Mouse (Mus musculus) neural tube, embryonic 11.5 days (tissue): Measurements from ENCODE around the gene Ino80d. TPM values are rescaled to one million over a fixed set of nuclear protein-coding genes. Genes with fewer than 3 reads are reported as not detected.

Experiments
- ATAC-seq: fragments of 200-750 bp; cut with Nextera tagmentation; 2 replicates; pipeline ENCODE4 v1.8.0; 2017; ENCODE audit warnings: moderate number of reproducible peaks, mild to moderate bottlenecking, moderate TSS enrichment, moderate library complexity; ENCODE audit not compliant: insufficient read depth, low FRiP score, low TSS enrichment
- DNase-seq: peaks from one replicate; pipeline ENCODE4 v3.0.0-alpha.2; 2015; ENCODE audit warnings: low spot score
- H3K27ac ChIP-seq: fragments of 300-500 bp; sonication (generic); 2 replicates; pipeline ENCODE4 v1.5.1; 2014; ENCODE audit warnings: low read depth, mild to moderate bottlenecking, low read length
- H3K27me3 ChIP-seq: fragments of 300-500 bp; sonication (generic); 2 replicates; pipeline ENCODE4 v1.6.1; 2014; ENCODE audit warnings: mild to moderate bottlenecking, low read length, mixed read lengths; ENCODE audit not compliant: control insufficient read depth, insufficient read depth
- H3K36me3 ChIP-seq: fragments of 300-500 bp; sonication (generic); 2 replicates; pipeline ENCODE4 v1.6.1; 2014; ENCODE audit warnings: mild to moderate bottlenecking, low read length, moderate library complexity, mixed read lengths; ENCODE audit not compliant: control insufficient read depth, insufficient read depth
- H3K4me1 ChIP-seq: fragments of 300-500 bp; sonication (generic); 2 replicates; pipeline ENCODE4 v1.6.1; 2014; ENCODE audit warnings: low read length, mixed read lengths; ENCODE audit not compliant: control insufficient read depth, insufficient read depth
- H3K4me2 ChIP-seq: fragments of 300-500 bp; sonication (generic); 2 replicates; pipeline ENCODE4 v1.6.1; 2014; ENCODE audit warnings: low read depth, mild to moderate bottlenecking, moderate library complexity
- H3K4me3 ChIP-seq: fragments of 300-500 bp; sonication (generic); 2 replicates; pipeline ENCODE4 v1.5.1; 2014; ENCODE audit warnings: low read depth, low read length
- H3K9ac ChIP-seq: fragments of 300-500 bp; sonication (generic); 2 replicates; pipeline ENCODE4 v1.6.1; 2014; ENCODE audit warnings: mild to moderate bottlenecking, low read length
- H3K9me3 ChIP-seq: fragments of 300-500 bp; sonication (generic); 2 replicates; pipeline ENCODE4 v1.6.1; 2016; ENCODE audit warnings: low read length; ENCODE audit not compliant: control insufficient read depth
- WGBS: fragments of 180-500 bp; shearing (Covaris S2); extraction: QIAGEN DNeasy Blood & Tissue Kit; methylation state at CpG from one replicate; pipeline ENCODE4 v1.1.7; 2014; 5-methylcytosine and 5-hydroxymethylcytosine counted together
- polyA plus RNA-seq: library from polyadenylated mRNA; unstranded; fragments of >200 nt; fragmentation: Nextera tagmentation; extraction: Ambion mirVana; gene quantifications from 2 replicates; pipeline ENCODE4 v1.2.1, GENCODE M21; 2014

Gene Ino80d
- polyA plus RNA-seq, 1 experiment from 2014 or later, result 6.8 TPM

- H3K9ac ChIP-seq, result peak overlapping the region; percentile 100
- H3K36me3 ChIP-seq, result no peaks in the 10 kb centered on the region
- WGBS, result 0% methylated on average over 31 of the region's 92 CpGs
- H3K4me1 ChIP-seq, result peaks cover 18% of the 10 kb centered on the region; the same call in 1 of the 2 replicates
- no peaks in the 10 kb centered on the region for H3K27me3 ChIP-seq
- no peaks in the 10 kb centered on the region for H3K9me3 ChIP-seq
- H3K4me3 ChIP-seq, result peak overlapping the region; percentile 98
- peak overlapping the region; percentile 91 for H3K4me2 ChIP-seq
- DNase-seq (peak; percentile 50), ATAC-seq (peak; percentile 62)
- peak overlapping the region; percentile 95 for H3K27ac ChIP-seq
Measured at GRCm38 (mm10) chr1:63113274-63114135, 962 bp downstream of the Ino80d start.

GRCm38 (mm10) chr1:63112865-63113261 is 1.6 kb downstream of the Ino80d start:
- H3K4me2 ChIP-seq, result peak overlapping the region; percentile 91
- peak overlapping the region; percentile 98 for H3K4me3 ChIP-seq
- peak overlapping the region; percentile 100 for H3K9ac ChIP-seq
- ATAC-seq (no peak), DNase-seq (peak; percentile 46)
- H3K36me3 ChIP-seq, result no peaks in the 10 kb centered on the region
- no peaks in the 10 kb centered on the region for H3K27me3 ChIP-seq
- H3K27ac ChIP-seq, result 0 out of 2 replicates have a peak overlapping the region, but pooled peaks have one; percentile 95
- WGBS, result 4% methylated on average over 11 of the region's 11 CpGs
- H3K4me1 ChIP-seq, result peaks cover 18% of the 10 kb centered on the region; the same call in 1 of the 2 replicates
- no peaks in the 10 kb centered on the region for H3K9me3 ChIP-seq

- Histone ChIP-seq H3K36me3 (no peaks in the 10 kb centered on the region), H3K4me2 (peak overlapping the region; percentile 91), H3K27ac (no peak overlapping the region), H3K27me3 (no peaks in the 10 kb centered on the region), H3K9ac (peak overlapping the region; percentile 100), H3K9me3 (no peaks in the 10 kb centered on the region), H3K4me1 (peaks cover 18% of the 10 kb centered on the region; the same call in 1 of the 2 replicates), H3K4me3 (peak overlapping the region; percentile 98)
- DNase-seq, result no peak
- no peak for ATAC-seq
- WGBS, result 51% methylated on average over 8 of the region's 8 CpGs
Measured at GRCm38 (mm10) chr1:63112151-63112864, 2.2 kb downstream of the Ino80d start.

- Histone ChIP-seq H3K9ac (no peak overlapping the region), H3K36me3 (no peaks in the 10 kb centered on the region; the same call in 1 of the 2 replicates), H3K27ac (no peak overlapping the region), H3K4me3 (no peak overlapping the region), H3K4me2 (no peak overlapping the region), H3K9me3 (no peaks in the 10 kb centered on the region), H3K27me3 (no peaks in the 10 kb centered on the region), H3K4me1 (peaks cover 18% of the 10 kb centered on the region; the same call in 1 of the 2 replicates)
- ATAC-seq (no peak), DNase-seq (peak; percentile 45)
- WGBS, result 45% methylated on average over 7 of the region's 7 CpGs
Measured at GRCm38 (mm10) chr1:63110536-63111285, 3.8 kb downstream of the Ino80d start.

GRCm38 (mm10) chr1:63107614-63108327 is 6.7 kb downstream of the Ino80d start:
- no peaks in the 10 kb centered on the region for H3K27me3 ChIP-seq
- 71% methylated on average over 6 of the region's 6 CpGs for WGBS

GRCm38 (mm10) chr1:63102758-63103451 is 11.6 kb downstream of the Ino80d start:
- H3K9me3 ChIP-seq, result no peaks in the 10 kb centered on the region
- H3K4me2 ChIP-seq, result no peak overlapping the region
- H3K36me3 ChIP-seq, result peaks cover 6% of the 10 kb centered on the region
- H3K9ac ChIP-seq, result no peak overlapping the region
- DNase-seq, result no peak
- no peaks in the 10 kb centered on the region for H3K4me1 ChIP-seq
- no peak overlapping the region for H3K27ac ChIP-seq
- 94% methylated on average over 12 of the region's 12 CpGs for WGBS
- no peaks in the 10 kb centered on the region for H3K27me3 ChIP-seq
- no peak overlapping the region for H3K4me3 ChIP-seq
- ATAC-seq, result no peak

More at GRCm38 (mm10) chr1:63107614-63108327, 6.7 kb downstream of the Ino80d start:
- Histone ChIP-seq H3K4me2 (no peak overlapping the region), H3K4me3 (no peak overlapping the region), H3K9me3 (no peaks in the 10 kb centered on the region), H3K9ac (no peak overlapping the region), H3K27ac (no peak overlapping the region), H3K4me1 (peaks cover 10% of the 10 kb centered on the region; the same call in 1 of the 2 replicates), H3K36me3 (peaks cover 2% of the 10 kb centered on the region)
- ATAC-seq (no peak), DNase-seq (no peak)

- no peak for ATAC-seq
- WGBS, result 95% methylated on average over 8 of the region's 8 CpGs
- no peak overlapping the region for H3K4me2 ChIP-seq
- H3K4me3 ChIP-seq, result no peak overlapping the region
- no peaks in the 10 kb centered on the region for H3K27me3 ChIP-seq
- no peaks in the 10 kb centered on the region for H3K4me1 ChIP-seq
- no peak overlapping the region for H3K9ac ChIP-seq
- no peak for DNase-seq
- H3K9me3 ChIP-seq, result no peaks in the 10 kb centered on the region
- H3K27ac ChIP-seq, result no peak overlapping the region
- peaks cover 9% of the 10 kb centered on the region for H3K36me3 ChIP-seq
Measured at GRCm38 (mm10) chr1:63100196-63100595, 14.3 kb downstream of the Ino80d start.
